Mouse (Mus musculus): ENCODE data around the gene Rere. TPM values are rescaled to one million over a fixed set of nuclear protein-coding genes. Genes with fewer than 3 reads are reported as not detected.

Rere gene
- polyA plus RNA-seq, 1 experiment from 2014 or later = 34.5 TPM

DNA sequence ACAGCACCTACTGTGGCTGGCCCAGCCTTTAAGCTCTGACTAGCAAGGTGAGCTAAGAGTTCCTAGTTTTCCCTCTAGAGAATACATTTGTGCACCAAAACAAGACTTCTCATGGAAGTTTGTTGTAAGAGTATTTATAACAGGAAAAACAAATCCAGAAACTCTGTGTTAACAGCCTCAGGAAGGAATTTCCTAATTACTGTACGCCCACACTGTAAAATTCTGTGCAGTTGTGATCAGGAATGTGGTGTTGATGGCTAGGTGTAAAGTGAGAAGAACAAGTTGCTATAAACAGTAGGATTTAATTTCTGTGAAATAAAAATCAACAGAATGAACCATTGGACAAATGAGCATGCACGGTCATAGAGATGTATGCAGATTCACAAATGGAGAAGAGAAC lies 83.3 kb downstream of the Rere start:
- no peaks in the 10 kb centered on the region for H3K27me3 ChIP-seq (replicated peaks; ENCODE audit: control insufficient read depth, insufficient read depth, low read length)
- H3K27ac ChIP-seq (ENCODE audit: low read length) = no peak overlapping the region
- H3K4me3 ChIP-seq (replicated peaks; ENCODE audit: low read length) = no peak overlapping the region
- H3K36me3 ChIP-seq (ENCODE audit: control insufficient read depth, insufficient read depth) = no peaks in the 10 kb centered on the region
- no peak overlapping the region for H3K9ac ChIP-seq (replicated peaks; ENCODE audit: low read depth, low read length)
- ATAC-seq = no peak
- H3K4me1 ChIP-seq (replicated peaks; ENCODE audit: control insufficient read depth, insufficient read depth, low read length) = peaks cover 15% of the 10 kb centered on the region
- WGBS = 88% methylated on average over 2 of the region's 2 CpGs
- H3K4me2 ChIP-seq (ENCODE audit: low read length) = no peak overlapping the region
- no peaks in the 10 kb centered on the region for H3K9me3 ChIP-seq (ENCODE audit: control insufficient read depth, low read length)

DNA sequence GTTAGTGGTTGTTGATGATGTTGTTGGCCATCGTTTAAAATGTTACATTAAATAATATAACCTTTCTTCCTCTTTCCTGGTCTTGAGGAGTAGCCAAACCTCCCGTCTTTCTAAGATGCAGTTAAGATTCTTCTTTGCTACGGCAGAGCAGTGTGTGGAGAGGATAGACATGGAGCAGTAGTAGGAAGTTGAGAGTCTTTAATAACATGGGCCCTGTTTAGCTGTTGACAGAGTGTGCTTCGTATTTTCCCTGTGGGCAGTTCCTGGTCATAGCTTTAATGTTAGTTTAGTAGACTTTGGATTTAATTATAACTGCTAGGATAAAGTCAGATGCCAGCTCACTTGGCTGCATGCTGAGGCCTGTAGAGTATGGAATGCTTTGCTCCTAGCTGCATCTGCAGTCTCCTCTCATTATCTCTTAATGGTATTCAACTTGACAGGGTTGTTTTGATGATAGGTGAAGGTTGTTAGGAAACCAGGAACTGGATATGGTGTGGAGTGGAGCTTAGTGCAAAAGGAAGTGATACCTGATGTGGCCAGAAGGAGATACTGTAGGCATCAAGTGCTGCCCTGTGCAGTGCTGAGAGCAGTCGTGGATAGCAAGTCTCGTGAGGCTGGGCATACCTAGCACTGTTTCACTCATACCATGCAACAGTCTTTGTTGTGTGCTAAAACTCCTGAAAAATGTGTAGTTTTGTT lies 85.2 kb downstream of the Rere start:
- no peaks in the 10 kb centered on the region for H3K9me3 ChIP-seq (ENCODE audit: control insufficient read depth, low read length)
- no peak overlapping the region for H3K9ac ChIP-seq (replicated peaks; ENCODE audit: low read depth, low read length)
- WGBS = 68% methylated on average over 6 of the region's 6 CpGs
- H3K27ac ChIP-seq (ENCODE audit: low read length) = no peak overlapping the region
- H3K4me3 ChIP-seq (replicated peaks; ENCODE audit: low read length) = no peak overlapping the region
- H3K36me3 ChIP-seq (ENCODE audit: control insufficient read depth, insufficient read depth) = no peaks in the 10 kb centered on the region
- no peak for ATAC-seq
- H3K27me3 ChIP-seq (replicated peaks; ENCODE audit: control insufficient read depth, insufficient read depth, low read length) = no peaks in the 10 kb centered on the region
- peaks cover 26% of the 10 kb centered on the region for H3K4me1 ChIP-seq (replicated peaks; ENCODE audit: control insufficient read depth, insufficient read depth, low read length)
- no peak overlapping the region for H3K4me2 ChIP-seq (ENCODE audit: low read length)

DNA sequence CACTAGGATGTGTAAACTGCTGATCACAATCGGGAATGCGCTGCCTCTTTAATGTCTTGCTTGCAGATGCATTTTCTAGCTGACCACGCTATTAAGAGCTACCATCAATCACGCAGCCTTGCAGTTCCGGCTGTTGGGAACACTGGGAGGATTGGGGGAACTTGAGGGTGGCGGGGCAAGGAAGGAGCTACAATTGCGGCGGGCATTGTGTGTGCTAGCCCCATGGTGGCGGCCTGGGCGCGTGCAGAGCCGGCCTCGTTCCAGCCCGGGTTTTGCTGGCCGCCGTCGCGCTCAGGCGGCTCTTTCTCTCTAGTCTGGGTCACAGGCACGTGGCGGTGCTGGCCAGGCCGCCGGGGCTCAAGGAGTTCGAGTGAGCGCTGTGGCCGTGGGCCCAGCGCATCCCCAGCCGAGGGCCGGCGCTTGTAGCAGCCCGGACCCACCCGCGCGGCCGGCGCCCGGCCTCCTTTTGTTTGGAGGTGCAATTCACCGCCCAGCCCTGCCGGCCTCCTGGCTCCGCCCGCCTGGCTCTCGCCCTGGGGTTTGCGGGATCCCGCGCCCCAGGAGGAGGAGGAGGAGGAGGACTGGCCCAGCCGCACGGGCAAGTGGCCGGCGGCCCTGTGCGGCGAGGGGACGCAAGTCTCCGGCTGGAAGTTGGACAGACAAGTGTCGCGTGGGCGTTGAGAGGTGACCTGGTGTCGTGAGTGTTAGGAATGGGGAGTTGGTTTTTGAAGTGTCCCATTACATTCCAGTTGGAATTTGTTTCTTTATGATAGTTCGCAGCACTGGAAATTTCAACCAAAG lies 90.3 kb downstream of the Rere start:
- peaks cover 52% of the 10 kb centered on the region for H3K4me1 ChIP-seq (replicated peaks; ENCODE audit: control insufficient read depth, insufficient read depth, low read length)
- H3K4me2 ChIP-seq (ENCODE audit: low read length) = peak overlapping the region; percentile 100
- peak overlapping the region; percentile 88 for H3K9ac ChIP-seq (replicated peaks; ENCODE audit: low read depth, low read length)
- under 1% methylated on average over 57 of the region's 58 CpGs for WGBS
- peak overlapping the region; percentile 64 for H3K4me3 ChIP-seq (replicated peaks; ENCODE audit: low read length)
- peak; percentile 88 for ATAC-seq
- no peaks in the 10 kb centered on the region for H3K9me3 ChIP-seq (ENCODE audit: control insufficient read depth, low read length)
- no peaks in the 10 kb centered on the region for H3K27me3 ChIP-seq (replicated peaks; ENCODE audit: control insufficient read depth, insufficient read depth, low read length)
- H3K36me3 ChIP-seq (ENCODE audit: control insufficient read depth, insufficient read depth) = no peaks in the 10 kb centered on the region
- H3K27ac ChIP-seq (ENCODE audit: low read length) = peak overlapping the region; percentile 84

DNA sequence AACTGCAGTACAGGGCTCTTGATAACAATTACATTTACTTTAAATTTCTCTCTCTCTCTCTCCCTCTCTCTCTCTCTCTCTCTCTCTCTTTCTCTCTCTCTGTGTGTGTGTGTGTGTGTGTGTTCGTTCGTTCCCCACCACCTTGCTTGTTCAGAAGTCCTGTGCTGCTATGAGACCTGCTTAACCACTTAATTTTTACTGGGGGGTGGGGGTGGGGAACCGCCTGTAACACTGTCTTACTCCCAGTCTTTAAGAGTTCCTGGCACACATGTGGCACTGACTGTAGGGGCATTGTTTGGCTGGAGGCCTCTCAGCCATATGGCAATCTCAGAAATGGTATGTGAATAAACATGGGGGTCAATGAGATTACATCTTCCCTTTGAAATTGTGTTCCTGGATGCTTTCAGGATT lies 91.2 kb downstream of the Rere start:
- Histone ChIP-seq H3K4me1 (replicated peaks; ENCODE audit: control insufficient read depth, insufficient read depth, low read length) (peaks cover 50% of the 10 kb centered on the region), H3K36me3 (ENCODE audit: control insufficient read depth, insufficient read depth) (no peaks in the 10 kb centered on the region), H3K27me3 (replicated peaks; ENCODE audit: control insufficient read depth, insufficient read depth, low read length) (no peaks in the 10 kb centered on the region), H3K9ac (replicated peaks; ENCODE audit: low read depth, low read length) (peak overlapping the region; percentile 13; the same call in 1 of the 2 replicates), H3K27ac (ENCODE audit: low read length) (peak overlapping the region; percentile 61), H3K9me3 (ENCODE audit: control insufficient read depth, low read length) (no peaks in the 10 kb centered on the region), H3K4me3 (replicated peaks; ENCODE audit: low read length) (peak overlapping the region; percentile 64), H3K4me2 (ENCODE audit: low read length) (peak overlapping the region; percentile 100)
- no peak for ATAC-seq
- 4% methylated on average over 3 of the region's 3 CpGs for WGBS

DNA sequence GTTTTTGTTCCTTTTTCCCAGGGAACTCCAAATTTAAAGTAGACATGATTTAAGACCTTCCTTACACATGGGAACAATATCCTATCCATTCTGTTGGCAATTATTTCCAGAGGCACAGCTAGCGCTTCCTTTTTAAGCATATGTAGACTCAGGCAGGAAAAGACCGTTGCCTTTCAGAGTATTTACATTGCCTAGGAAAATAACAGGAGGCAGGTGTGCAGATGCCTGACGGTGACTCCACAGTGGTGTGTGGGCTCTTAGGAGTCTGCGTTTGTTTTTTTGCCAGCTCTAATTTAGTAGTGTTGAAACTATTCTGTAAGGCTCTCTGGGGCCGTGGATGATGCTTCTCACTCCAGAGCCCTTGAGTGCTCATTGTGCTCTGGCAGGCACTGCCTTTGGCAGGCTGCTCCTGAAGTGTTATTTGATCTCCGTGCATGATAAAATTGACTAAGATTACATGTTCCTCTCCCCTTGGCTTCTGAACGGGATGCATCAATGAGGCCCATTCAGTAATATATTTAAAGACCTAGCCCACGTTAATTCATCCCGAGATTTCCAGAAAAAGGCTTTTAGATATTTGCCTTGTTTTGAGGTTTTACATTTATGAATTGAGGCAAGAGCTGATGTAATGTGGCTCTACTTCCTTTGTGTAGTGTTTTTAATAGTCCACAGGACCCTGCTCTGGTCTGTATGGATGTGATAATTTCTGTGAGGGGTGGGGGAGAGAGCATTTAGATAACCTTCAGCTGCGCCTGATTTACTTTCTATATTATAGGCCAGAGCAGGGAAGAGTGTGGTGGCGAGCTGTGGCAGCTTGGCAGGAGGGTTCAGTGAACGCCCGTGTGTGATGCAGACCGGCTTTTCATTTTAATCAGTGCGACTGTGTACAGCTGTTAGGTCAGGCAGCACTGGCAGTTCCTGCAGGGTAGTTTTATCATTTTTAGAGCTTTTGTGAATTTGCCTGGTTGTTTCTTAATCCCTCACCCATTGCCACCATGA lies 92.0 kb downstream of the Rere start:
- Histone ChIP-seq H3K36me3 (ENCODE audit: control insufficient read depth, insufficient read depth) (no peaks in the 10 kb centered on the region), H3K9ac (replicated peaks; ENCODE audit: low read depth, low read length) (peak overlapping the region; percentile 20; the same call in 1 of the 2 replicates), H3K27ac (ENCODE audit: low read length) (peak overlapping the region; percentile 61), H3K9me3 (ENCODE audit: control insufficient read depth, low read length) (no peaks in the 10 kb centered on the region), H3K4me2 (ENCODE audit: low read length) (peak overlapping the region; percentile 100), H3K4me3 (replicated peaks; ENCODE audit: low read length) (peak overlapping the region; percentile 64), H3K27me3 (replicated peaks; ENCODE audit: control insufficient read depth, insufficient read depth, low read length) (no peaks in the 10 kb centered on the region), H3K4me1 (replicated peaks; ENCODE audit: control insufficient read depth, insufficient read depth, low read length) (peaks cover 51% of the 10 kb centered on the region)
- 3% methylated on average over 15 of the region's 15 CpGs for WGBS
- peak; percentile 60 for ATAC-seq

DNA sequence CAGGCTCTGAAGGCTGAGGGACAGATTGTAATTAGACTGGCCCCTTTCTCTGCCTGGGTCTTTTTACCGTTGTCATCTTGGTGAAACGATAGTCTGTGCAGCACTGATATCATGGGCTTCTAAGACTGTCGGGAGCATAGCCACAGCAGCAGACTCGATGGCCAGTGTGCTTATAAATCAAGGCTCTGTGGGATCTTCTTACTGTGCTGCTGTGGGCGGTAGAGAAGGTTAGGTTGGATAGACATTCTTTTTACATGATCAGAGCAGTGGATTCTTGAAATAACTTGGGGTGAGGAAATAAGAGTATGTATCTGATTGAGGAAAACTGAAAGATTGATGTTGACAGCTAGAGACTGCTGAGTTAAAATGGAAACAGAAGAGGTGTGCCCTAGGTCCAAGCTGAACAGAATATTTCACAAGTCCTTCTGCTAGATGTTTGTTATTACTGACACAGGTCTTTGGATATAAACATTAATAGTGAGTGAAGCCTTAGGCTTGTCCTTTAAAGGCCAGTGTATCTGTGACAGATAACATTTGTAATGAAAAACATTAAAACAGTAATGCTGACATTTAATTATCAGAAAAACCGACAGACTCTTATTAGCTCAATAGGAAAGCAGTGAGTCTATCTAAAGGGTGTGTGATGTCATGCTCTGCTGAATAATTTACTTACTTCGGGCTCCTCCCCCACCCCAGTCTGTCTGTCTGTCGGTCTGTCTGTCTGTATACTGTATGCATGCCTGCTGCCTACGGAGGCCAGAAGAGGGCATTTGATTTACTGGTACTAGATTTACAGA lies 93.4 kb downstream of the Rere start:
- H3K9ac ChIP-seq (replicated peaks; ENCODE audit: low read depth, low read length) = no peak overlapping the region
- H3K4me3 ChIP-seq (replicated peaks; ENCODE audit: low read length) = no peak overlapping the region
- no peak overlapping the region; the same call in 1 of the 2 replicates for H3K4me2 ChIP-seq (ENCODE audit: low read length)
- 32% methylated on average over 9 of the region's 9 CpGs for WGBS
- H3K9me3 ChIP-seq (ENCODE audit: control insufficient read depth, low read length) = no peaks in the 10 kb centered on the region
- H3K4me1 ChIP-seq (replicated peaks; ENCODE audit: control insufficient read depth, insufficient read depth, low read length) = peaks cover 52% of the 10 kb centered on the region
- ATAC-seq = no peak
- 0 out of 2 replicates have a peak overlapping the region, but pooled peaks have one; percentile 18 for H3K27ac ChIP-seq (ENCODE audit: low read length)
- no peaks in the 10 kb centered on the region for H3K36me3 ChIP-seq (ENCODE audit: control insufficient read depth, insufficient read depth)
- no peaks in the 10 kb centered on the region for H3K27me3 ChIP-seq (replicated peaks; ENCODE audit: control insufficient read depth, insufficient read depth, low read length)

DNA sequence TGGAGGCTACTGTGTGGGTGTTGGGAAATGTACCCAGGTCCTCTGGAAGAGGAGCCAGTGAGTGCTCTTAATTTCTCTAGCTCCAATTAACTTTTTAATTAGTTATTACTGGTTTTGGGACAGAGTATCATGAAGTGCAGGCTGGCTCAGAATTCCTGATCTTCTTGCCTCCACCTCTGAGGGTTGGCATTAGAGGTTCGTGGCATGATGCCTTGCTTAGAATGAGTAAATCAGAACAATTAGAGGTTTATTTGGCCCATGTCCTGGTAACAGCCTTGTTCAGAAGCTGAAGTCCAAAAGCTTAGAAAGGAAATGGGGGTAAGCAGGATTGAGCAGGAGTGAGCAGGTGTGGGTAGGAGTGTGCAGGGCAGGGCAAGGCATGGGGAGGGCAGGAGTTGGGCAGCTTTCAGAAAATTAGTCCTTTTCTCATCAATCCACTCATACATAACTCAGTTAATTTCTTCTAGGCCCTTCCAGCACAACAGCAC lies 94.0 kb downstream of the Rere start:
- Histone ChIP-seq H3K27ac (ENCODE audit: low read length) (no peak overlapping the region), H3K4me1 (replicated peaks; ENCODE audit: control insufficient read depth, insufficient read depth, low read length) (peaks cover 50% of the 10 kb centered on the region)

DNA sequence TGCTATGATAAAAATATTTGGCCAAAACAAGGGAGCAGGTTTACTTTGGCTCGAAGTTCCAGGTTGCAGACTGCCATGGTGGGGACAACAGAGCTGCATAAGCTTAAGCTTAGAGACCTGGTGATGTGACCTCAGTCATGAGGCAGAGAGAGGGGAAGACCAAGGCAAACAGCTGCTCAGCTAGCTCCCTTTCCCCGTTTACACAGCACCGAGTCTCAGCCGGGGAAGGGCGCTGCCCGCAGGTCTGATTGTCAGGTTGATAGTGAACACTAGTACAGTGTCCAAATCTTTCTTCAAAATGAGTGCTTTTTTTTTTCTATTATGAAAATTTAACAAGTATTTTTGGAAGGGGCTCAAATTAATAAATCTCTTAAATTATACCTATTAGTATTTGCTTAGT lies 97.9 kb downstream of the Rere start:
- no peak overlapping the region for H3K9ac ChIP-seq (replicated peaks; ENCODE audit: low read depth, low read length)
- H3K9me3 ChIP-seq (ENCODE audit: control insufficient read depth, low read length) = no peaks in the 10 kb centered on the region
- H3K4me3 ChIP-seq (replicated peaks; ENCODE audit: low read length) = no peak overlapping the region
- peaks cover 23% of the 10 kb centered on the region for H3K4me1 ChIP-seq (replicated peaks; ENCODE audit: control insufficient read depth, insufficient read depth, low read length)
- no peak overlapping the region for H3K4me2 ChIP-seq (ENCODE audit: low read length)
- WGBS = 83% methylated on average over 6 of the region's 6 CpGs
- H3K27ac ChIP-seq (ENCODE audit: low read length) = no peak overlapping the region
- H3K27me3 ChIP-seq (replicated peaks; ENCODE audit: control insufficient read depth, insufficient read depth, low read length) = no peaks in the 10 kb centered on the region
- H3K36me3 ChIP-seq (ENCODE audit: control insufficient read depth, insufficient read depth) = no peaks in the 10 kb centered on the region
- ATAC-seq = no peak

More for the DNA sequence above, 94.0 kb downstream of the Rere start:
- no peaks in the 10 kb centered on the region for H3K36me3 ChIP-seq (ENCODE audit: control insufficient read depth, insufficient read depth)
- H3K9ac ChIP-seq (replicated peaks; ENCODE audit: low read depth, low read length) = no peak overlapping the region
- H3K9me3 ChIP-seq (ENCODE audit: control insufficient read depth, low read length) = no peaks in the 10 kb centered on the region
- H3K27me3 ChIP-seq (replicated peaks; ENCODE audit: control insufficient read depth, insufficient read depth, low read length) = no peaks in the 10 kb centered on the region
- ATAC-seq = no peak
- no peak overlapping the region for H3K4me2 ChIP-seq (ENCODE audit: low read length)
- WGBS = 36% methylated on average over 1 of the region's 1 CpGs
- H3K4me3 ChIP-seq (replicated peaks; ENCODE audit: low read length) = no peak overlapping the region

Data from forebrain, embryonic 16.5 days (tissue).